Mouse (Mus musculus) MEL (cell line): ENCODE measurements around the gene Gmfb. TPM values are rescaled to one million over a fixed set of nuclear protein-coding genes. Genes with fewer than 3 reads are reported as not detected.
A peak's percentile ranks its signal among the peaks of the same experiment; 100 is the strongest.

Experiments
- DNase-seq: peaks from one replicate; pipeline ENCODE4 v3.0.0; 2011; ENCODE audit warnings: low read depth, low spot score
- H3K27ac ChIP-seq: 2 replicates; pipeline ENCODE4 v1.5.1; 2012; ENCODE audit warnings: low read depth, mild to moderate bottlenecking, control low read depth, low read length, moderate library complexity; ENCODE audit not compliant: control insufficient read depth
- H3K27me3 ChIP-seq, 2 experiments: fragments of 150-350 bp in 1 of 2; sonication (generic) in 1 of 2; 2 replicates each; pipeline ENCODE4 v1.6.1; 2012; ENCODE audit warnings: low read length in 2 of 2, mild to moderate bottlenecking in 2 of 2, improper control_type of control experiment in 1 of 2, moderate library complexity in 1 of 2; ENCODE audit not compliant: insufficient read depth in 2 of 2, control insufficient read depth in 1 of 2
- H3K36me3 ChIP-seq, 2 experiments: 2 replicates each; pipeline ENCODE4 v1.6.1; 2012 to 2014; ENCODE audit warnings: low read length in 2 of 2, improper control_type of control experiment in 1 of 2, inconsistent platforms in 1 of 2, mild to moderate bottlenecking in 1 of 2; ENCODE audit not compliant: insufficient read depth in 2 of 2, control insufficient read depth in 1 of 2
- H3K4me1 ChIP-seq, 2 experiments: fragments of 150-350 bp in 1 of 2; sonication (generic) in 1 of 2; 2 replicates each; pipeline ENCODE4 v1.6.1; 2012; ENCODE audit warnings: low read length in 2 of 2, improper control_type of control experiment in 1 of 2, mild to moderate bottlenecking in 1 of 2; ENCODE audit not compliant: insufficient read depth in 2 of 2, control insufficient read depth in 1 of 2
- H3K4me3 ChIP-seq, 2 experiments: fragments of 150-350 bp in 1 of 2; sonication (generic) in 1 of 2; 2 replicates each; pipeline ENCODE4 v1.5.1; 2012; ENCODE audit warnings: low read depth in 2 of 2, low read length in 2 of 2, mild to moderate bottlenecking in 2 of 2, moderate library complexity in 2 of 2, control low read depth in 1 of 2, improper control_type of control experiment in 1 of 2; ENCODE audit not compliant: control insufficient read depth in 1 of 2, insufficient read depth in 1 of 2
- H3K79me2 ChIP-seq: 2 replicates; pipeline ENCODE4 v1.6.1; 2012; ENCODE audit warnings: mild to moderate bottlenecking, low read length, moderate library complexity; ENCODE audit not compliant: control insufficient read depth, poor library complexity, insufficient read depth
- H3K9ac ChIP-seq: 2 replicates; pipeline ENCODE4 v1.6.1; 2012; ENCODE audit warnings: low read depth, mild to moderate bottlenecking, control low read depth, low read length, moderate library complexity; ENCODE audit not compliant: control insufficient read depth, poor library complexity, severe bottlenecking
- H3K9me3 ChIP-seq: fragments of 150-350 bp; sonication (generic); replicated peaks from 2 replicates; pipeline ENCODE4 v1.6.1; 2012; ENCODE audit warnings: mild to moderate bottlenecking, low read length, improper control_type of control experiment, moderate library complexity; ENCODE audit not compliant: insufficient read depth
- BHLHE40 ChIP-seq: IDR thresholded peaks from 2 replicates; pipeline ENCODE4 v1.6.1; 2012; ENCODE audit warnings: low read depth, mild to moderate bottlenecking, inconsistent platforms, low read length, improper control_type of control experiment, borderline replicate concordance
- CHD1 ChIP-seq: IDR thresholded peaks from 2 replicates; pipeline ENCODE4 v1.6.1; 2012; ENCODE audit warnings: low read depth, mild to moderate bottlenecking, inconsistent platforms, low read length, improper control_type of control experiment
- CTCF ChIP-seq, 3 experiments: IDR thresholded peaks in 2 of 3; conservative IDR thresholded peaks in 1 of 3; 2 replicates each; pipeline ENCODE4 v1.5.1; 2011 to 2012; ENCODE audit warnings: low read length in 3 of 3, low read depth in 2 of 3, mild to moderate bottlenecking in 2 of 3, improper control_type of control experiment in 1 of 3, inconsistent platforms in 1 of 3, mixed read lengths in 1 of 3, moderate library complexity in 1 of 3; ENCODE audit not compliant: control insufficient read depth in 1 of 3, insufficient read depth in 1 of 3, poor library complexity in 1 of 3, severe bottlenecking in 1 of 3
- E2F4 ChIP-seq: IDR thresholded peaks from 2 replicates; pipeline ENCODE4 v1.6.1; 2011; ENCODE audit warnings: low read depth, low read length, improper control_type of control experiment, borderline replicate concordance
- ELF1 ChIP-seq: IDR thresholded peaks from 2 replicates; pipeline ENCODE4 v1.6.1; 2014; ENCODE audit warnings: low read depth, mild to moderate bottlenecking, inconsistent platforms, low read length, improper control_type of control experiment, moderate library complexity
- ETS1 ChIP-seq: IDR thresholded peaks from 2 replicates; pipeline ENCODE4 v1.6.1; 2012; ENCODE audit warnings: low read depth, mild to moderate bottlenecking, inconsistent platforms, low read length, improper control_type of control experiment, moderate library complexity
- GABPA ChIP-seq: IDR thresholded peaks from 2 replicates; pipeline ENCODE4 v1.6.1; 2012; ENCODE audit warnings: low read depth, mild to moderate bottlenecking, inconsistent platforms, low read length, improper control_type of control experiment, moderate library complexity
- HCFC1 ChIP-seq: IDR thresholded peaks from 2 replicates; pipeline ENCODE4 v1.6.1; 2012; ENCODE audit warnings: low read depth, mild to moderate bottlenecking, inconsistent platforms, low read length, improper control_type of control experiment, moderate library complexity
- JUND ChIP-seq: IDR thresholded peaks from 2 replicates; pipeline ENCODE4 v1.6.1; 2011; ENCODE audit warnings: low read depth, mild to moderate bottlenecking, improper control_type of control experiment, low read length
- MAX ChIP-seq: IDR thresholded peaks from 2 replicates; pipeline ENCODE4 v1.6.1; 2011; ENCODE audit warnings: low read length, improper control_type of control experiment
- MAZ ChIP-seq: IDR thresholded peaks from 2 replicates; pipeline ENCODE4 v1.6.1; 2012; ENCODE audit warnings: low read depth, mild to moderate bottlenecking, inconsistent platforms, low read length, improper control_type of control experiment
- MEF2A ChIP-seq: IDR thresholded peaks from 2 replicates; pipeline ENCODE4 v1.6.1; 2014; ENCODE audit warnings: low read depth, mild to moderate bottlenecking, inconsistent platforms, low read length, improper control_type of control experiment; ENCODE audit not compliant: poor library complexity, insufficient replicate concordance, severe bottlenecking; ENCODE audit errors: extremely low read depth
- MXI1 ChIP-seq: IDR thresholded peaks from 2 replicates; pipeline ENCODE4 v1.6.1; 2011; ENCODE audit warnings: mild to moderate bottlenecking, low read depth, low read length, improper control_type of control experiment
- MYB ChIP-seq: IDR thresholded peaks from 2 replicates; pipeline ENCODE4 v1.6.1; 2011; ENCODE audit warnings: mild to moderate bottlenecking, low read depth, low read length, improper control_type of control experiment
- POLR2AphosphoS2 ChIP-seq: IDR thresholded peaks from 2 replicates; pipeline ENCODE4 v1.6.1; 2011; ENCODE audit warnings: low read length, improper control_type of control experiment
- POLR2AphosphoS5 ChIP-seq: IDR thresholded peaks from 2 replicates; pipeline ENCODE4 v1.6.1; 2012; ENCODE audit warnings: low read depth, borderline replicate concordance, mild to moderate bottlenecking, inconsistent platforms, low read length, moderate library complexity, mixed read lengths
- RAD21 ChIP-seq: IDR thresholded peaks from 2 replicates; pipeline ENCODE4 v1.6.1; 2011; ENCODE audit warnings: mild to moderate bottlenecking, low read depth, low read length, improper control_type of control experiment
- RCOR1 ChIP-seq: IDR thresholded peaks from 2 replicates; pipeline ENCODE4 v1.6.1; 2012; ENCODE audit warnings: low read depth, mild to moderate bottlenecking, inconsistent platforms, low read length, improper control_type of control experiment
- USF2 ChIP-seq, 2 experiments: IDR thresholded peaks; 2 replicates each; pipeline ENCODE4 v1.6.1; 2011 to 2012; ENCODE audit warnings: improper control_type of control experiment in 2 of 2, low read length in 2 of 2, borderline replicate concordance in 1 of 2, inconsistent platforms in 1 of 2, low read depth in 1 of 2, mild to moderate bottlenecking in 1 of 2; ENCODE audit not compliant: insufficient read depth in 1 of 2
- ZC3H11A ChIP-seq: IDR thresholded peaks from 2 replicates; pipeline ENCODE4 v1.6.1; 2012; ENCODE audit warnings: low read depth, mild to moderate bottlenecking, inconsistent platforms, low read length, improper control_type of control experiment
- ZKSCAN1 ChIP-seq: IDR thresholded peaks from 2 replicates; pipeline ENCODE4 v1.6.1; 2012; ENCODE audit warnings: low read depth, mild to moderate bottlenecking, inconsistent platforms, low read length, improper control_type of control experiment, moderate library complexity
- ZMIZ1 ChIP-seq: IDR thresholded peaks from 2 replicates; pipeline ENCODE4 v1.6.1; 2012; ENCODE audit warnings: low read depth, mild to moderate bottlenecking, inconsistent platforms, low read length, improper control_type of control experiment, moderate library complexity
- polyA plus RNA-seq, 2 experiments: library from polyadenylated mRNA; stranded (reverse) in 1 of 2; unstranded in 1 of 2; fragments of >175 nt in 1 of 2; fragments of >200 nt in 1 of 2; gene quantifications; 2 replicates each; pipeline versions ENCODE4 v1.2.1 to v1.2.4; 2012; ENCODE audit warnings: low replicate concordance in 2 of 2, low read depth in 1 of 2; ENCODE audit not compliant: insufficient read length in 2 of 2, insufficient read depth in 1 of 2, missing spikeins in 1 of 2
- total RNA-seq: library from RNA; depleted of rRNA; stranded (reverse); fragments of 300-350 nt; gene quantifications from 2 replicates; pipeline ENCODE4 v1.2.3, GENCODE M21; 2012

The Gmfb gene
- total and polyA plus RNA-seq, 3 experiments = 55.6 to 59.6 TPM; not detected in 1

DNA sequence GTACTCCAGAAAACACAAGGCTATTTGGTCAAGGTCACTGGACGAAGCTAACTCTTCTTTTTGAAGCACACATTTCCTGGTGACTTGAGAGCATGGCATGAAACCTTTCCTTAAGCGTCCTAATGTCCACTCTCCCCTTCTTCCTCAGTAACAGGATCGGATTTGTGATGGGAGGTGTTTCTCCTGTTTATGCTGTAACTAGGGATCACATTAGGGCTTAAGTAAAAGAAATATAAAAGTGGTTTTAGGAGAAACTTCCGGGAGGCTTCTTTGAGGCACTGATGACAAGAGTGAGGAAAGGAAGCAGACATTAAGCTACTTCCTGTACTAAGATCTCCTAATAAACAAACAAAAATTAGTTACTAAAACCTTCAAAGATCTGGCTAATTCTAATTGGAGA lies 9.3 kb upstream of the Gmfb start:
- peak; percentile 57 for DNase-seq
- peaks cover 0 to 8% of the 10 kb centered on the region in 2 experiments; a peak in 2 of 4 replicates for H3K36me3 ChIP-seq
- peaks cover 4% of the 10 kb centered on the region for H3K79me2 ChIP-seq
- no peak for TF ChIP-seq POLR2AphosphoS5
- peak; percentile 13; the same call in 1 of the 2 replicates for TF ChIP-seq HCFC1
- no peak for TF ChIP-seq MYB
- TF ChIP-seq ETS1 = 0 out of 2 replicates have a peak, but pooled peaks have one; percentile 6
- no peak for TF ChIP-seq JUND
- peak; percentile 70 for TF ChIP-seq ELF1
- no peak for TF ChIP-seq CTCF (IDR thresholded peaks at IDR 0.05 in 2 of 3, conservative IDR thresholded peaks at IDR 0.05 in 1 of 3; ENCODE audit: control insufficient read depth in 1 of 3, insufficient read depth in 1 of 3, low read depth in 2 of 3, low read length in 3 of 3, poor library complexity in 1 of 3, severe bottlenecking in 1 of 3)
- TF ChIP-seq MXI1 = no peak
- peak; percentile 70; the same call in 1 of the 2 replicates for TF ChIP-seq CHD1
- no peak for TF ChIP-seq RCOR1
- no peak for TF ChIP-seq ZKSCAN1
- TF ChIP-seq MAX = peak; percentile 39; the same call in 1 of the 2 replicates
- no peak for TF ChIP-seq ZC3H11A
- no peak for TF ChIP-seq POLR2AphosphoS2
- TF ChIP-seq ZMIZ1 = no peak
- TF ChIP-seq GABPA = no peak
- no peak for TF ChIP-seq MAZ
- no peak for TF ChIP-seq USF2 (IDR thresholded peaks at IDR 0.05; ENCODE audit: borderline replicate concordance in 1 of 2, insufficient read depth in 1 of 2, low read depth in 1 of 2, low read length in 2 of 2)
- no peak for TF ChIP-seq MEF2A
- TF ChIP-seq RAD21 = no peak
- no peaks in the 10 kb centered on the region for H3K27me3 ChIP-seq
- H3K27ac ChIP-seq = peak overlapping the region; percentile 74
- peaks cover 2 to 3% of the 10 kb centered on the region in 2 experiments for H3K4me1 ChIP-seq
- peak overlapping the region; percentile 76 to 84 for H3K4me3 ChIP-seq
- H3K9me3 ChIP-seq = no peaks in the 10 kb centered on the region
- peak overlapping the region; percentile 76 for H3K9ac ChIP-seq

DNA sequence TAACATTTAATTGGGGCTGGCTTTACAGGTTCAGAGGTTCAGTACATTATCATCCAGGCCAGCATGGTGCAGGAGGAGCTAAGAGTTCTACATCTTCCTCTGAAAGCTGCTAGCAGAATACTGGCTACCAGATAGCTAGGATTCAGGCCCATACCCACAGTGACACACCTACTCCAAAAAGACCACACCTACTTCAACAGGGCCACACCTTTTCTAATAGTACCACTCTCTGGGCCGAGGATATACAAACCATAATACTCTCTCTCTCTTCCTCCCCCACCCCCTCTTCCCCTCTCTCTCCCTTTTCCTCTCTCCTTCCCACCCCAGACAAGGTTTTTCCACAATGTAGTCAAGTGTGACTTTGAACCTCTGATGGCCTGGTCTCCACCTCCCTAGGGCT lies 5.4 kb upstream of the Gmfb start:
- Histone ChIP-seq H3K4me3 (no peak overlapping the region), H3K9ac (no peak overlapping the region), H3K4me1 (peaks cover 0 to 3% of the 10 kb centered on the region in 2 experiments; a peak in 2 of 4 replicates), H3K9me3 (no peaks in the 10 kb centered on the region), H3K79me2 (peaks cover 3% of the 10 kb centered on the region; the same call in 1 of the 2 replicates), H3K27ac (no peak overlapping the region), H3K27me3 (no peaks in the 10 kb centered on the region), H3K36me3 (peaks cover 0 to 6% of the 10 kb centered on the region in 2 experiments; a peak in 2 of 4 replicates)
- no peak for TF ChIP-seq BHLHE40
- no peak for TF ChIP-seq MAZ
- TF ChIP-seq E2F4 = no peak
- TF ChIP-seq GABPA = no peak
- TF ChIP-seq POLR2AphosphoS2 = no peak
- TF ChIP-seq MXI1 = no peak
- no peak for DNase-seq
